ENCODE assay signal across 10 mouse cellular contexts in the genomic region with DNA sequence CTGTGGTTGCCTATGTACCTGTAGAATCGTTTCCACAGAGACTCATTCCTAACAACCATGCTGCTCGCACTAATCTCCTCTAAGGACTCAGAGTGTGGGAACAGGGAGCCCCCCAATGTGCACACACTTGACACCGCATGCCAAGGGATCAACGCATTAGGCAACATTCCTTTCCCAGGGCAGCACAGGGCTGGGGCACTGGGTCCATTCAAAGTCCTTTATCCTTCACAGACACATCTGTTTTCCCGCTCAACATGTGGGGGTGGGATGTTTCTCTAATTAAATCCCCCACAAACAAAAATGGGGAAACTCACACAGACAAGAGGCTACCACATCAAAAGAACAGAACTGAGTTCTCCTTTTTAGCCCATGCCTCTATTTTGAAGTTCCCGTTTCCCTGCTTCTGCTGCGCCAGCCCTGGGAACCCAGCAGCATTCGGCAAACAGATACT. TPM values are rescaled to one million over a fixed set of nuclear protein-coding genes. Genes with fewer than 3 reads are reported as not detected.
A peak's percentile ranks its signal among the peaks of the same experiment; 100 is the strongest.
DNase-seq lines count a peak whose midpoint lies in the region; ATAC-seq lines count a peak whose summit lies in the region.
"Had no signal": no experiment of that assay in that cellular context is flagged by ENCODE, and none has a peak within 500 bp of the region (broad histone marks: within the 10 kb centered on the region; RNA-seq: fewer than 3 reads in every experiment).

No protein-coding gene starts in this region.

- peak overlapping the region; percentile 41; the same call in 1 of the 2 replicates for H3K9ac ChIP-seq in heart, embryonic 14.5 days (ENCODE audit: low read length)
- no peak overlapping the region for H3K9ac ChIP-seq in hindbrain, embryonic 15.5 days

- peak overlapping the region; percentile 49 for H3K4me2 ChIP-seq in heart, embryonic 14.5 days (ENCODE audit: low read length)
- peak overlapping the region; percentile 59; the same call in 1 of the 2 replicates for H3K4me2 ChIP-seq in hindbrain, embryonic 15.5 days

- H3K27ac ChIP-seq in heart, embryonic 14.5 days (replicated peaks in 1 of 2; ENCODE audit: control insufficient read depth in 1 of 2, insufficient read depth in 1 of 2, low read depth in 2 of 2, low read length in 2 of 2) = peak overlapping the region; percentile 24 to 50; a peak in 3 of 4 replicates
- peak overlapping the region; percentile 77 for H3K27ac ChIP-seq in hindbrain, embryonic 15.5 days (replicated peaks)

- H3K4me1 ChIP-seq in heart, embryonic 14.5 days (ENCODE audit: control insufficient read depth in 2 of 2, insufficient read depth in 2 of 2, low read length in 2 of 2) = peaks cover 31 to 52% of the 10 kb centered on the region in 2 experiments
- H3K4me1 ChIP-seq in hindbrain, embryonic 15.5 days (replicated peaks) = peaks cover 36% of the 10 kb centered on the region

- WGBS in heart, embryonic 14.5 days = 14% methylated on average over 8 of the region's 8 CpGs
- 5% methylated on average over 8 of the region's 8 CpGs for WGBS in hindbrain, embryonic 15.5 days

- ATAC-seq in heart, embryonic 14.5 days (ENCODE audit: insufficient number of reproducible peaks, insufficient read depth, low FRiP score, low read depth) = no peak
- no peak for ATAC-seq in hindbrain, embryonic 15.5 days (ENCODE audit: low FRiP score, low read depth)
- peak; percentile 60 for ATAC-seq in monocyte, adult 5-6 weeks (replicated peaks; ENCODE audit: insufficient number of reproducible peaks, low FRiP score, low TSS enrichment, poor library complexity, severe bottlenecking)

- no peaks in the 10 kb centered on the region for H3K36me3 ChIP-seq in heart, embryonic 14.5 days (ENCODE audit: control insufficient read depth, insufficient read depth, low read length)
- no peaks in the 10 kb centered on the region for H3K36me3 ChIP-seq in hindbrain, embryonic 15.5 days

- H3K27me3 ChIP-seq in heart, embryonic 14.5 days (ENCODE audit: control insufficient read depth, insufficient read depth, low read length) = 0 out of 2 replicates have a peak, but pooled peaks cover 3% of the 10 kb centered on the region
- no peaks in the 10 kb centered on the region for H3K27me3 ChIP-seq in hindbrain, embryonic 15.5 days

- DNase-seq in heart, adult 8-10 months (ENCODE audit: low spot score) = no peak
- DNase-seq in embryo, embryonic 9.5 days (ENCODE audit: extremely low spot score) = peak; percentile 81
- DNase-seq in right cerebral cortex, postnatal 36 days (ENCODE audit: low spot score in 2 of 2) = no peak
- DNase-seq in urinary bladder, postnatal 10 days (ENCODE audit: low spot score) = no peak
- DNase-seq in cerebellum, postnatal 25 days = no peak

- no peaks in the 10 kb centered on the region for H3K9me3 ChIP-seq in heart, embryonic 14.5 days (ENCODE audit: control insufficient read depth, low read length)
- H3K9me3 ChIP-seq in hindbrain, embryonic 15.5 days = no peaks in the 10 kb centered on the region

- H3K4me3 ChIP-seq in heart, embryonic 14.5 days (ENCODE audit: control insufficient read depth in 1 of 2, insufficient read depth in 1 of 2, low read depth in 1 of 2, low read length in 2 of 2) = no peak overlapping the region
- no peak overlapping the region for H3K4me3 ChIP-seq in hindbrain, embryonic 15.5 days

RNA-seq across cellular contexts. Expression of a gene that starts 5.7 kb away (rescaled TPM):
- 0.74 TPM in 2 replicates for polyA plus RNA-seq in heart, embryonic 14.5 days (2014; fragmentation: Nextera tagmentation; extraction: Ambion mirVana)
- not detected for total RNA-seq in heart, adult 8-10 months (2022)
- not detected in 2 replicates for polyA plus RNA-seq in hindbrain, embryonic 15.5 days (2015; fragmentation: Nextera tagmentation; extraction: Ambion mirVana)
- total RNA-seq in monocyte, adult 5-6 weeks (2017) = not detected in 3 replicates
- total RNA-seq: gastrocnemius, adult 8-10 months had no signal
- polyA plus RNA-seq: liver, embryonic 16.5 days had no signal

RNA-seq across cellular contexts. Expression of a gene that starts 22.5 kb away (rescaled TPM):
- 4.5 TPM in 2 replicates for polyA plus RNA-seq in heart, embryonic 14.5 days (2014; fragmentation: Nextera tagmentation; extraction: Ambion mirVana)
- under 1 TPM in 2 of 4 experiments, not detected in 2; 0.19 to 0.20 TPM for total RNA-seq in heart, adult 8-10 months (2022)
- polyA plus RNA-seq in hindbrain, embryonic 15.5 days (2015; fragmentation: Nextera tagmentation; extraction: Ambion mirVana) = 0.73 and 1.0 TPM in 2 replicates
- not detected in 3 replicates for total RNA-seq in monocyte, adult 5-6 weeks (2017)
- total RNA-seq: gastrocnemius, adult 8-10 months had no signal

RNA-seq across cellular contexts. Expression of a gene that starts 48.3 kb away (rescaled TPM):
- 2.5 TPM in 2 replicates for polyA plus RNA-seq in heart, embryonic 14.5 days (2014; fragmentation: Nextera tagmentation; extraction: Ambion mirVana)
- not detected for total RNA-seq in heart, adult 8-10 months (2022)
- polyA plus RNA-seq in hindbrain, embryonic 15.5 days (2015; fragmentation: Nextera tagmentation; extraction: Ambion mirVana) = 0.52 and 0.96 TPM in 2 replicates
- not detected in 3 replicates for total RNA-seq in monocyte, adult 5-6 weeks (2017)
- total RNA-seq: gastrocnemius, adult 8-10 months had no signal
